Comparison of ENCODE assay signal across 13 mouse cellular contexts in the genomic region with DNA sequence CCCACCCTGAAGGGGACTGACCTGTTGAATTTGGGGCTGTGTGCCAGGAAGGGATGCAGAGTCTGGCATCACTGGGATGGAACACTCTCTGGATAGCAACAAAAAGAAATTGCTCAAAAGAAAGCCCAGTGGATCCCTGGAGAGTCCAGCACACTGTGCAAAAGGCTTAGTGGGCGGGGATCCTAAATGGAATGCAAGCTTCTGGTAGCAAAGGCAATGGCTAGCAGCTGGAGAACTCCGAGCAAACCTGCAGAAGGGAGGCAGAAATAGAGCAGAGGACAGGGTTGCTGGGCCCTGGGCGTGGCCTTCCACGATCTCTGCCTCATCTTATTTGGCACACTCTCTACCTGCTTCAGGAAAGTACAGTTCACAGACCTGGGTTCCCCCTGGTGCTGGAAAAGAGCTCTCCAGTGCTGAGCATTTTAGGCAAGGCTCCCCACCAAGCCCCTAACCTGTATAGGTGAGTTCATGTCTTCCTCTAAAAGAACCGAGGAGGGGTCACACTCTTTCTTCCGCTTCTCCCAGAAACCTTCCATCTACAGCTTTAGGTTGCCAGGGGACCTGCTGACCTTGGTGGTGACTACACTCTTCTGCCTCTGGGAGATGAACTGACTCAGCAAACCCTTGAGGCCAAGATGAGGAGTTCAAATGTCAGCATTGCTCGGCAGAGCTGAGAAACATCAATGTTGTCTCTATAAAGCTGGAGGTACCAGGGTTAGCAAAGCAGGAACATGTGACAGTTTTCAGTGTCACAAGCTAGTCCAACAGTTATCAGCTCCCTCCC.
A peak's percentile ranks its signal among the peaks of the same experiment; 100 is the strongest.
DNase-seq lines count a peak whose midpoint lies in the region; ATAC-seq and TF ChIP-seq lines count a peak whose summit lies in the region.
"Had no signal": no experiment of that assay in that cellular context is flagged by ENCODE, and none has a peak within 500 bp of the region (broad histone marks: within the 10 kb centered on the region; RNA-seq: fewer than 3 reads in every experiment).

No protein-coding gene starts in this region.

- no peak overlapping the region for H3K9ac ChIP-seq in forebrain, embryonic 13.5 days
- no peak overlapping the region for H3K9ac ChIP-seq in forebrain, embryonic 16.5 days (replicated peaks; ENCODE audit: low read depth, low read length)

- no peaks in the 10 kb centered on the region for H3K27me3 ChIP-seq in forebrain, embryonic 13.5 days
- H3K27me3 ChIP-seq in forebrain, embryonic 16.5 days (replicated peaks; ENCODE audit: control insufficient read depth, insufficient read depth, low read length), result no peaks in the 10 kb centered on the region

- H3K36me3 ChIP-seq in forebrain, embryonic 13.5 days (ENCODE audit: poor library complexity, severe bottlenecking), result no peaks in the 10 kb centered on the region
- H3K36me3 ChIP-seq in forebrain, embryonic 16.5 days (ENCODE audit: control insufficient read depth, insufficient read depth), result no peaks in the 10 kb centered on the region

- H3K4me3 ChIP-seq in forebrain, embryonic 13.5 days, result no peak overlapping the region
- H3K4me3 ChIP-seq in forebrain, embryonic 16.5 days (replicated peaks; ENCODE audit: low read length), result no peak overlapping the region
- H3K4me3 ChIP-seq in left cerebral cortex, adult 2 months, result no peak overlapping the region

- peaks cover 4% of the 10 kb centered on the region; the same call in 1 of the 2 replicates for H3K4me1 ChIP-seq in forebrain, embryonic 13.5 days
- H3K4me1 ChIP-seq in forebrain, embryonic 16.5 days (replicated peaks; ENCODE audit: control insufficient read depth, insufficient read depth, low read length), result no peaks in the 10 kb centered on the region

- peak; percentile 10; the same call in 1 of the 2 replicates for ATAC-seq in forebrain, embryonic 13.5 days
- no peak for ATAC-seq in forebrain, embryonic 16.5 days
- ATAC-seq: CD4-positive, CD25-positive, alpha-beta regulatory T cell, adult 4 months had no signal

- no peak for TF ChIP-seq CTCF in left cerebral cortex, adult 2 months (IDR thresholded peaks at IDR 0.05)

- no peaks in the 10 kb centered on the region for H3K9me3 ChIP-seq in forebrain, embryonic 13.5 days (replicated peaks)
- H3K9me3 ChIP-seq in forebrain, embryonic 16.5 days (ENCODE audit: control insufficient read depth, low read length), result no peaks in the 10 kb centered on the region

- DNase-seq in kidney, postnatal 14 days, result peak; percentile 24
- no peak for DNase-seq in kidney, adult 9 months
- peak; percentile 93 for DNase-seq in R1 (ENCODE audit: low read depth, low spot score)
- DNase-seq in skeletal muscle tissue, adult 2 months (ENCODE audit: low read depth, low spot score), result peak; percentile 63
- DNase-seq in thymus, postnatal 10 days (ENCODE audit: low spot score in 2 of 2), result no peak
- no peak for DNase-seq in left cerebral cortex, adult 2 months (ENCODE audit: extremely low spot score in 1 of 2, low spot score in 2 of 2)
- DNase-seq: embryo, embryonic 11 days; heart, postnatal 4 days; lung, postnatal 36 days; retina, postnatal 1 day had no signal

- WGBS in forebrain, embryonic 13.5 days, result 60% methylated on average over 7 of the region's 7 CpGs
- 53% methylated on average over 7 of the region's 7 CpGs for WGBS in forebrain, embryonic 16.5 days

- intact Hi-C loops in left cerebral cortex, adult 2 months (cut with DNase I), result no loop called here

- no peak overlapping the region for H3K4me2 ChIP-seq in forebrain, embryonic 13.5 days
- H3K4me2 ChIP-seq in forebrain, embryonic 16.5 days (ENCODE audit: low read length), result no peak overlapping the region

- H3K27ac ChIP-seq in forebrain, embryonic 13.5 days, result no peak overlapping the region
- H3K27ac ChIP-seq in forebrain, embryonic 16.5 days (ENCODE audit: low read length), result no peak overlapping the region
- H3K27ac ChIP-seq in left cerebral cortex, adult 2 months, result no peak overlapping the region

Comparison
In these comparisons a context has a peak if more than half of its experiments do, and no peak if none do; other contexts are left out.
1. DNase-seq: peak in kidney, postnatal 14 days (single experiment), R1 (single experiment) and skeletal muscle tissue, adult 2 months (single experiment); none in kidney, adult 9 months (single experiment), thymus, postnatal 10 days (0 of 2) and left cerebral cortex, adult 2 months (0 of 2).